Mouse (Mus musculus): ENCODE data around the gene Xiap. TPM values are rescaled to one million over a fixed set of nuclear protein-coding genes. Genes with fewer than 3 reads are reported as not detected.
A peak's percentile ranks its signal among the peaks of the same experiment; 100 is the strongest.

Xiap gene
- total RNA-seq, 1 experiment from 2014 or later: 56.0 TPM

DNA sequence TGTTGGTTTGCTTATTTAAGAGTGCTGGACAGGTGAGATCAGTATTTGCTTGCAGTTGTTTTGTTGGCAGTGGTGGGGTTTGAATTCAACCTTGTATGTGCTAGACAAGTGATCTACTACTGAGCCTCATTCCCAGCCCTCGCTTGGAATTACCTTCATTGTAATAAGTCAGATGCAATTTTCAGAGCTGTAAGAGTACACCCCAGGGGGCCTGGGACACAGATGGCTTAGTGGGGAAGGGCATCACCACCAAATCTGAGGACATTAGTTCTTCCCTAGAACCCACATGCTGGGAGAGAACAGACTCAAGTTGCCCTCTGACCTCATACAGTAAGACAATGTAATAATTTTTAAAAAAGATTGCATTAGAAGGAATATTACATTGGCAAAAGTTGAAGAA, 7.3 kb downstream of the Xiap start:
- ATAC-seq (replicated peaks in 1 of 2; ENCODE audit: insufficient read depth in 1 of 2, low FRiP score in 2 of 2, low TSS enrichment in 1 of 2, low read depth in 1 of 2, poor library complexity in 2 of 2, severe bottlenecking in 2 of 2): no peak

DNA sequence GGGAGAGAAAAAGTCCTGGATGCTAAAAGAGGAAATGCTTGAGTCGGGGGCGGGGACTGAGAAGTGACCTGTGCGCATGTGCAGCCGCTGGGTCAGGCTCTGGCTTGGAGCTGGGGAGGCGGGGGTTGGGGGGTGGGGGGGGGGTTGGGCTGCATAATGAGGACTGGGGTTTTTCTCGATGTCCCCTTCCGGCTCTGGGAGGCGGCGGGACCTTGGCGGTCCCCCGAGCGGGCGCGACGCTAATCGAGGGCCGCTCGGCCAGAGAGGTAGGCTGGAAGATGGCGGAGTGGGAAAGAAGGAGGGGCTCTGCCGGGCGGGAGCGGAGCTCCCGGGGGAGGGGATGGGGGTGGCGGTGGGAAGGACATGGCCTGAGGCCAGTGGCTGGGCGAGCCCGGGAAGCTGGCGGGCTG, 8.3 kb downstream of the Xiap start:
- ATAC-seq (replicated peaks in 1 of 2; ENCODE audit: insufficient read depth in 1 of 2, low FRiP score in 2 of 2, low TSS enrichment in 1 of 2, low read depth in 1 of 2, poor library complexity in 2 of 2, severe bottlenecking in 2 of 2): peak; percentile 34 to 72

DNA sequence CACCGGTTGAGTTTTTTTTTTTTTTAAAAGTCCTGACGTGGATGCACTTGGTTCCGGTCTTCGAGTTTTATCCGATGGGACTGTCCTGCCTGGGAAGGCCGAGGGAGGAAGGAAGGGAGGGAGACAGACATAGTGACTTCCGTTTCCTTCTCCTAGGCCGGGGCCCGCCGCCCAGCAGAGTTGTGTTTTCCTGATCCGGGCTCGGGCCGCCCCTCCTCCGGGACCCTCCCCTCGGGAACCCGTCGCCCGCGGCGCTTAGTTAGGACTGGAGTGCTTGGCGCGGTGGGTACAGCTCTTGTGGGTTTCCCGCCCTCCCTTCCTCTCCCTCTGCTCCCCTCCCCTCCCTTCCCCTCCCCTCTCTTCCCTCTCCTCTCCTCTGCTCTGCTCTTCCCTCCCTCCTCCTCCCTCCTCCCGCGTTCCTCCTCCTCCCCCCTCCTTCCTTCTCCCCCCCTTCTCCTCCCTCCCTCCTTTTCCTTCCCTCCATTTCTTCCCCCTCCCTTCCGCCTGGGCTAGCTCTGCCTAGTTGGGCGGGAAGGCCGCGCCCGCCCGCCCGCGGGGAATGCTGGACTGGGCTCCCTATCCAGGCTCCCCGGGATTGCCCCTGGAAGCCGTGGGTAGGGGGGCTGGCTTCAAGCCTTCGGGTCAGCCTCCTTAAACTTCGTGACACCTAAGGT, 8.9 kb downstream of the Xiap start:
- peak; percentile 72 to 74 for ATAC-seq (replicated peaks in 1 of 2; ENCODE audit: insufficient read depth in 1 of 2, low FRiP score in 2 of 2, low TSS enrichment in 1 of 2, low read depth in 1 of 2, poor library complexity in 2 of 2, severe bottlenecking in 2 of 2)

DNA sequence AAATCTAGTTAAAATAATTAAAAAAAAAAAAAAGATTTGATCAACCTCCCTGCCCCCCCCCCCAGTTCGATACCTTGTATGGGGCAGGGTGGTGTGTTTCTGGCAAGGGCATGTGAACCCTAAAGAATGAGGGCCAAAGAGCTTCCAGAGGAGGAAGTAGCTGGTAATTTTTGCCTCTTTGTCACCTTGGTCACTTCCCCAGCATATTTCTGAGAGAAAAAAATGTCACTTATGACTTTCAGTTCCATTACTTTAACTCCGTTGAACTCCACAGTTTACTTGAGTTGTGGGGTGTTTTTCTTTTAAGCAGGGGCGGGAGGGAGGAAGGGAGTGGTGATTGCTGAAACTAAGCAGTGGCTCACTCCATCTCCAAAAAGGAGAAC, 9.4 kb downstream of the Xiap start:
- peak; percentile 62 to 64; a peak in 3 of 4 replicates for ATAC-seq (replicated peaks in 1 of 2; ENCODE audit: insufficient read depth in 1 of 2, low FRiP score in 2 of 2, low TSS enrichment in 1 of 2, low read depth in 1 of 2, poor library complexity in 2 of 2, severe bottlenecking in 2 of 2)

DNA sequence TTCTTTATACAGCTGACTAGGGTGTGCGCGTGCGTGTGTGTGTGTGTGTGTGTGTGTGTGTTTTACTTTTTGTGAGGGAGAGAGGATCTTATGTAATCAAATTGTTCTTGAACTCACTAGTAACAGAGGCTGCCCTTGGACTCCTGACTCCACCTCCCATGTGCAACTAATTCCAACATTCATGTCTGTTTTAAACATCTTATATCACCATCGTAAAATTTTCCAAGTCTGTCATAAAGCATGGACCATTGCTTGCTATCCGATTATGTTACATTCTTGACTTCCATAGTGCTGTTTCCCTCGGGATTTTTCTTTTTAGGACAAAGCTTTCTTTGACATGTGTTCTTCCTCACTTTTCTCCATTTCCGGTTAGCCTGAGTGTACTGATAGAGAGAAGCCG, 28.3 kb downstream of the Xiap start:
- ATAC-seq (replicated peaks in 1 of 2; ENCODE audit: insufficient read depth in 1 of 2, low FRiP score in 2 of 2, low TSS enrichment in 1 of 2, low read depth in 1 of 2, poor library complexity in 2 of 2, severe bottlenecking in 2 of 2): no peak

DNA sequence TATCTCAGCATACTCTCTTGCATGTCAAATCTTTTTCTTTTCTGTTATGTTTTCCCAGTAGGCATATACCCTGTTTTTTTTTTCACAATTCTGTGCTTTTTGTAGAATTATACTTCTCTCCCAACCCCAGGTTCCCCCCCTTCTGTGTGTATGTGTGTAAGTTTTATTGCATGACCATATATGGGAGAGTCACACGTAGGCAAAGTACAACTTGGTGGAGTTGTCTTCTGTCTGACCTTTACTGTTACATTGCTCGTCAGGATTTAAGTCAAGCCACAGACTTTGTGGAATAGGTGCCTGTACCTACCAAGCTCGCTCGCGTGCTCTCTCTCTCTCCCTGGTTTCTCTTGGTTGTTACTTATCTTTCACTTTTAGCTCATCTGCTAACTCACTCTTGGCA, 28.7 kb downstream of the Xiap start:
- no peak for ATAC-seq (replicated peaks in 1 of 2; ENCODE audit: insufficient read depth in 1 of 2, low FRiP score in 2 of 2, low TSS enrichment in 1 of 2, low read depth in 1 of 2, poor library complexity in 2 of 2, severe bottlenecking in 2 of 2)

DNA sequence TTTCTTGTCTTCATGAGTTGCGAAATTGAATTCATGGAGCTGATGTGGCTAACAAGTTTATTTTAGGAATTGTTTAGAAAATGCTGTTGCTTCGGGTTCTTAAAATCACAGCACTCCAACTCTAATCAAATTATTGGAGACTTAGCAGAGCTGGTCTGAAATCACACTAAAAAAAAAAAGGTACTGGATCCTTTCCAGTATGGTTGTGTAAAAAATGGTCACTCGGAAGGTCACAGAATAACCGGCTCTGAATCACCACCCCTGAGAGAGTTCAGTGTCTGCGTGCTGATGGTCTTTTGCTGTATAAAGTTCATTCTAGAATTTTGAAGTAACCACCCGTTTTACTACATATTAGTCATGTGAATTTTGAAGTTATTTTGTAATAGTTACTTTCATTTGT, 47.7 kb downstream of the Xiap start:
- no peak for ATAC-seq (replicated peaks in 1 of 2; ENCODE audit: insufficient read depth in 1 of 2, low FRiP score in 2 of 2, low TSS enrichment in 1 of 2, low read depth in 1 of 2, poor library complexity in 2 of 2, severe bottlenecking in 2 of 2)

DNA sequence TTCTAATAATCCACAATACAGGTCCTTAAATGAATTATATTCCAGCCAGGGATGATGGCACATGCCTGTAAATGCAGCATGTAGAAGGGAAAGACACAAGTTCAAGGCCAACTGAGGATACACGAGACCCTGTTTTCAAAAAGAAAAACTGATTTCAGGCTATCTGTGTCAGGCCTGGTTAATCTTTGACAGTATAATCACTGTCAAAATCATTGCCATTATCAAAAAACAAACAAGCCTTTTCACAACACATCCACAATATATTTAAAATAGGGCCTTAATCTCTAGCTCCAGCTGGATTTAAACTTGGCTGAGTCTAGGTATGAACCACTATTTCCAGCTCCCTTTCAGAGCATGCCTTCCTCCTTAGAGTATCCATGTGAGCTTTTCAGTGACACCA, 51.1 kb downstream of the Xiap start:
- no peak for ATAC-seq (replicated peaks in 1 of 2; ENCODE audit: insufficient read depth in 1 of 2, low FRiP score in 2 of 2, low TSS enrichment in 1 of 2, low read depth in 1 of 2, poor library complexity in 2 of 2, severe bottlenecking in 2 of 2)

DNA sequence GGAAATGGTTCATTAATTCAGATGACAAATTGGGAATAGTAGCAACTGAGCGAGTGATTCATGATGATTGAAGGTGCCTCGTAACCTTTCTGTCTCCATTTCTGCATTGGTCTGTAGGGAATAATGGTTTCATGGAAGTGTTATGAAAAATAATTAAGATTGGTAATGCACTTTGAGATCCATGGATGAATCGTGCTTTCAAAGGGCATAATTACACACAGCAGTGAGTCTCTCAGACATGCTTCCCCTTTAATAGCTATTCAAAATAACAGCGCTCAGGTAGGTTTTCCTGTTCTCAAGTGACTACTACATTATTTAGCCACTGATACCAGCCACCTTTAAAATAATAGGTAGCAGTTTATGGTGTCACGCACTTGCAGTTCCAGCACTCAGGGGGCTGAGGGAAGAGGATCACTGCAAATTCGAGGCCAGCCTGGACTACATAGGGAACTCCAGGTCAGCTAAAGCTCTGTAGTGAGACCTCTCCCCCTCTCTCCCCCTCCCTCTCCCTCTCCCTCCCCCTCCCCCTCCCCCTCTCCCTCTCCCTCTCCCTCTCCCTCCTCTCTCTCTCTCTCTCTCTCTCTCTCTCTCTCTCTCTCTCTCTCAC, 60.1 kb downstream of the Xiap start:
- ATAC-seq (replicated peaks in 1 of 2; ENCODE audit: insufficient read depth in 1 of 2, low FRiP score in 2 of 2, low TSS enrichment in 1 of 2, low read depth in 1 of 2, poor library complexity in 2 of 2, severe bottlenecking in 2 of 2): no peak

DNA sequence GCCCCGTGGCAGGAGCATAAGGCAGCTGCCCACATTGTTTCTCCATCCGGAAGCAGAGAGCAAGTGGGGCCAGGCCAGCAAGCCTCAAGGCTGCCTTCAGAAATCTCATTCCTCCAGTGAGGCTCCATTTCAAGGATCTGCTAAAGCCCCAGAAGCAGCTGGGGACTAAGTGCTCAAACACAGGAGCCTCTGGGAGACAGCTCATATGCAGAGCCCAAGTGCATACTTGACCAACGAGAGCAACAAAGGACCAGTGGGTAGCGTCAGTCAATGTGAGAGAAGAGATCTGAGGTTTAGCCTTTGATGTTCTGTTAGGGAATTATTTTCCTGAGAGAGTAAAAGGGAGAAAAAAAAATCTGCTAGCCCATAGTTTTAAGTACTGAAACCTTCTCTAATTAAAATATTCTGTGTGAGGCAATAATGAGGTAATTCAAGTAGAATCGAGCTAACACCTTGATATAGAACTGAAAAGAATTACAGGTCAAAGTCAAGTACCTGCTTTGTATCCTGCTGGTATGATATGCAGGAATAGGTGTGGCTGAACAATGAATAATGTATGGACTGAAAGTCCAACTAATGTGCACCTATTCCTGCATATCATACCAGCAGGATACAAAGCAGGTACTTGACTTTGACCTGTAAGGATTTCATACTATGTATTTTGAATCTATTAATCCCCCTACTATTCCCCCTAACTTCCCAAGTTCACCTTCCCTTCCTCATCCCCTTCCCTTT, 65.7 kb downstream of the Xiap start:
- ATAC-seq (replicated peaks in 1 of 2; ENCODE audit: insufficient read depth in 1 of 2, low FRiP score in 2 of 2, low TSS enrichment in 1 of 2, low read depth in 1 of 2, poor library complexity in 2 of 2, severe bottlenecking in 2 of 2): no peak

DNA sequence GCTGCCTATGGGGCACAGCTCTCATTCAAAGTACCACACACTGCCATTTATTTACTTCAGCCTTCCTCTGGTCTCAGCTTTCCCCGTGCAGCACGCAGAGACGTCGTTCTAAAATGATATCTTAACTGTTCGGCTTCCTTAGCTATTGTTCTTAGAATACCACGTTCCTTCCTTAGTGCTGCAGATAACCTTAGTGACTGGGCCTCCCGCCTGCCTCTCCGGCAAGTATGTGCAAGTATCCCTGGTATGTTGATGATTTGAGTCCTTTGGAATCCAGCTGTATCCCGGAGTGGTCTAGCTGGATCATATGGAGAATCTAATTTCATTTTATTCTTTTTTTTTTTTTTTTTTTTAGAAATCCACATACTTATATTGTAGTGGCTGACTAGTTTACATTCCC, 80.4 kb downstream of the Xiap start:
- ATAC-seq (replicated peaks in 1 of 2; ENCODE audit: insufficient read depth in 1 of 2, low FRiP score in 2 of 2, low TSS enrichment in 1 of 2, low read depth in 1 of 2, poor library complexity in 2 of 2, severe bottlenecking in 2 of 2): no peak

DNA sequence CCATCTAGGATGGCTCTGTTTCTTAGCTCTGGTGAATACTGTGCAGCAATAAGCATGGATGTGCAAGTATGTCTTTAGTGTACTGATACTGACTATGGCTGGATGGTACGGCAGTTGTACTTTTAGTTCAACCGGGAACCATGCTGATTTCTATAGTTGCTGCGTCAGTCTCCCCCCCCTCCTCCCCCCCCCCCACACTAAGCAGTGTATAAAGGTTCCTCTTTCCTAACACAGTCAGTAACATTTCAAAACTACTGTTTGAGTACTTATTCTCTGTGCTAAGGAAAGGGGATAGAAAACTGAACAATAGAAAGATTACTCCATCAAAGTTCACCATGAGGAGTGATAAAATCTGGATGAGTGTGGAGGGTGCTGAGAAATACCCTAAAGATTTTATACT, 83.1 kb downstream of the Xiap start:
- ATAC-seq (replicated peaks in 1 of 2; ENCODE audit: insufficient read depth in 1 of 2, low FRiP score in 2 of 2, low TSS enrichment in 1 of 2, low read depth in 1 of 2, poor library complexity in 2 of 2, severe bottlenecking in 2 of 2): peak; percentile 53 to 69; a peak in 3 of 4 replicates

DNA sequence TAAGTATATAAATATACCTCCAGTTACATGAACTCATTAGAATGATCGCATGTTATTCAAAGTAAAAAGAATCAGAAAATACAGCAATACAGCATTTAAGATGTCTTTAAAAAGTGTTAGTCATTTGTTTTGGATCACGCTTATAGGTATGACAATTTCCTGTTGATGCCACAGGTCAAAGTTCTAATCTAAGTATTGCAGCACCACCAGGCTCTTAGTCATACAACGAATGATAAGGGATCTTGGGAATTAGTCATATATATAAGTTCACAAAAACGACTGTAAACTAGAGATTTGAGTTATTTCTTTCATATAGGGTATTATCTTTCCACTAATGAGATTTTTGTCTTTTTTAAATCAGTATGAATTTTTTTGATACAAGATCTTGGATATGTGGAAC, 84.5 kb downstream of the Xiap start:
- ATAC-seq (replicated peaks in 1 of 2; ENCODE audit: insufficient read depth in 1 of 2, low FRiP score in 2 of 2, low TSS enrichment in 1 of 2, low read depth in 1 of 2, poor library complexity in 2 of 2, severe bottlenecking in 2 of 2): no peak

DNA sequence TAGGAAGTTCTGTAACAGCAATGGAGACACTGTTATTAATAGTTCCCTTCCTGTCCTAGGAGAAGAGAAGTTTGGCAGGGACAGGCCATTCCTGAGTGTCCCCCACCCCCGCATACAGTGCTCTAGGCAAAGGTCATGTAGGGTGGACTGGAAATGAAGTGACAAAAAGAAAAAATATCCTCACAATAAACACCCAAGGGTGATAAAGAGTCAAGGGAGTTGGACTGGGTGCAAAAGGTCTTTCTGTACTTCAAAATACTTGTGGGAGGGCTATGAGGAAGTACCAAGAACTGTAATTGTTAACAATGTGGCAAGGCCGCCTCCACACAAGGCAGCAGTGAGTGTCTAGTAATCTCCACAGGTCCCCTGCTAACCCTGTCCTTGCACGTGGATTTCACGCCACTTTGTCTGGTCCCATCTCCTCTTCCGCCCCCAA, 88.6 kb downstream of the Xiap start:
- ATAC-seq (replicated peaks in 1 of 2; ENCODE audit: insufficient read depth in 1 of 2, low FRiP score in 2 of 2, low TSS enrichment in 1 of 2, low read depth in 1 of 2, poor library complexity in 2 of 2, severe bottlenecking in 2 of 2): no peak

DNA sequence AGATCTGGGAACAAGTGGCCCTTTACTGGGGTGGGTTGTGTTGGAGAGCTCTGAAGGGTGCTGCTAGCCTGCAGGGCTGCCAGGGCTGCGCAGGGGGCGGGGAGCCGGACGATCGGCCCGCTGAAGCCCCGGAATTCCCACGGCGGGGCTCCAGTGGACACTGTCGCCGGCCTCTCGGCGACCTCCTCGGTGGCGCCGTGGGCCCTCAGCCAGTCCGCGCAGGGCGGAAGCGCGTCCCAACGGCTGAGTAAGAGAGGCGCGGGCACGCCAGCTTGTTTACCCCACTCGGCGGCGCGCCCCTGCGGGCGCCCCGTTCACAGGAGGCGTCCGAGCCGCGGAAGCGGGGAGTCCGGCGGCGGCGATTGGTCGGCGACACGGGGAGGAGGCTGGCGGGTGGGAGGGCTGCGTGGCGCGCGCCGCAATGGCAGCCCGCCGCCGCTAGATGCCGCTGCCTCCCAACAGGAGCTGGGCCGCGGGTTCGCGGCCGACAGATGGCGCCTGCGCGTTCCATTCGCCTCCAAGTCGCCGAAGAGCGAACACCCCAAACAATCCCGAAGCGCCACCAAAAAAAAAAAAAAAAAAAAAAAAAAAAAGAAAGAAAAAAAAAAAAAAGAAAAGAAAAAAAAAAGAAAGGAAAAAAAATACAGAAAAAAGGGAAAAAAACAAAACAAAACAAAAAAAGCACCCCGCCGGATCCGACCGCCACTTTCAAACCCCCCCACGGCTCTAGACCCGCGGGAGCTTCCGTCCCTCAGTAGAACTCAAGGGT, 89.5 kb downstream of the Xiap start, which contains the start of gene Stag2:
Gene Stag2, plus strand, starts transcription at position 530 of the 769 bp plus-strand sequence.
- ATAC-seq (replicated peaks in 1 of 2; ENCODE audit: insufficient read depth in 1 of 2, low FRiP score in 2 of 2, low TSS enrichment in 1 of 2, low read depth in 1 of 2, poor library complexity in 2 of 2, severe bottlenecking in 2 of 2): peak; percentile 39 to 52; a peak in 3 of 4 replicates

DNA sequence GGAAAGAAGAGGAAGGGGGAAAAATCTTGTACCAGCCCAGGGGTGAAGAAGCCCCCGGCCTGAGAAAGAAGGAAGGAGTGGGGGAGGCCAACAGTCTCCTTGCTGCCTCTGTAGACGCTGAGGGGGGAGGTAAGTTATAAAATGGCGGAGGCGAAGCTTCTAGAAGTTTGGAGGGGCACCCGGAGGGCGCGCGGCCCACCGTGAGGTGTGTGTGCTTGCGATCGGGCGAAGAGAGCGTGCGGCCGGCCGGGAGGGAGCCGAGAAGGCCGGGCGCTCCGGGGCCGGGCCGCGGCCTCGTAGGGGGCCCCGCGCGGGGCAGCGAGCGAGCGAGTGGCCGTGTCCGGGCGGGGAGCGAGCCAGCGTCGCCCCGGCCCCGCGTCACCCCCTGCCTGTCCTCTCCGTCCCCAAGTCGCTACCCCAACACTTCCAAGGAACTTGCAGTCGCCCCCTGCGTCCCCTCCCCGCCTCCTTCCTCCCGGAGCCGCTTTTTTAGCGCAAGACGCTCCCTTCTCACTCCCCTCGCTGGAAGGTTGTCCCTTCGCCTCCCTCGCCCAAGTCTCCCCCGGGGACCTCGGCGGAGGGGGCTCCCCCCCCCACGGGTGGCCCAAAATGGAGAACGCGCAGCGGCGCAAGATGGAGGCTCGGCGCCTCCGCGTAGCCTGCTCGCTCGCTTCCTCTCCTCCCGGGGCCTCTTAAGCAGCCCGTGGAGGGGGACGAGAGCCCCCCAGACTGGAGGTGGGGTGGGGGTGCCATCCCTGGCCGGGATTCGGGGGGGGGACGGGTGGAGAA, 90.3 kb downstream of the Xiap start:
- peak in 1 of 2 experiments; percentile 1; a peak in 1 of 4 replicates for ATAC-seq (replicated peaks in 1 of 2; ENCODE audit: insufficient read depth in 1 of 2, low FRiP score in 2 of 2, low TSS enrichment in 1 of 2, low read depth in 1 of 2, poor library complexity in 2 of 2, severe bottlenecking in 2 of 2)

Measured in hematopoietic stem cell, adult 5-6 weeks (primary cell).